Mouse (Mus musculus): Measurements from ENCODE around the gene Tctex1d2. TPM values are rescaled to one million over a fixed set of nuclear protein-coding genes. Genes with fewer than 3 reads are reported as not detected.
"Not testable (repeated sequence)": the region's sequence is repeated elsewhere in the genome, so short reads cannot be mapped to it uniquely, and the experiment has no call there.

The Tctex1d2 gene
- total RNA-seq, 2 experiments from 2014 or later: 4.7 to 5.6 TPM

DNA sequence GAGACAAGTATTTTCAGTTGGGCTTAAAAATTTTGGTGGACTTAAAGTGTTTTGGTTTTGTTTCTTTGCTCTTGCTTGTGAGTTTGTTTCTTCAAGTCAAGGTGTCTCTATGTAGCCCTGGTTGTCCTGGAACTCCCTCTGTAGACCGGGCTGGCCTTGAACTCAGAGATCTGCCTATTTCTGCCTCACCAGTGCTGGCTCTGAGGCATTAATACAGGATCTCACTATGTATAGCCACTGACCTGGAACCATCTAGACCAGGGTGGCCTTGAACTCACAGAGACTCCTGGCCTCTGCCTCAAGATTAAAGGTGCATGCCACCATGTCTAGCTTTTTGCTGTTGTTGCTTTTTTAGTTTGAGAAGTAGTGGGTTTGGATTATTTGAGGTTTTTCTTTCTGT is 12.4 kb downstream of the Tctex1d2 start:
- no peak for DNase-seq

DNA sequence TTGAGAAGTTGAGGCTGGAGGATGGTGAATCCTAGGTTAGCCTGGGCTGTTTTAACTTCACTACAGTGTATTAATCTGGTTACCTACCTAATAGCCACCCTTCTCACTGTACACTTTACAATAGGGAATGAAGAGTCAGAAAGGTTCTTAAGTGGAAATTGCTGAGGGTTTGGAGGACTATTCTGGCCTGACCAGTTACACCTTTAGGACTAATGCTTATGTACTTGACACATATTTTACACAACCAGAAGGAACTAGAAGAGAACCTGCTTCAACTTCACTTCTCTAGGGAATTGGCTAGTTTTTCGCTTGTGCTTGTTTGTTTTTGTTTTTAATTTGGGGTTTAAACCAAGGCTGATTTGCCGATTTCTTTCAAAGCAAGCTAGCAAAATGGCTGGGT is 13.6 kb downstream of the Tctex1d2 start:
- DNase-seq: no peak

DNA sequence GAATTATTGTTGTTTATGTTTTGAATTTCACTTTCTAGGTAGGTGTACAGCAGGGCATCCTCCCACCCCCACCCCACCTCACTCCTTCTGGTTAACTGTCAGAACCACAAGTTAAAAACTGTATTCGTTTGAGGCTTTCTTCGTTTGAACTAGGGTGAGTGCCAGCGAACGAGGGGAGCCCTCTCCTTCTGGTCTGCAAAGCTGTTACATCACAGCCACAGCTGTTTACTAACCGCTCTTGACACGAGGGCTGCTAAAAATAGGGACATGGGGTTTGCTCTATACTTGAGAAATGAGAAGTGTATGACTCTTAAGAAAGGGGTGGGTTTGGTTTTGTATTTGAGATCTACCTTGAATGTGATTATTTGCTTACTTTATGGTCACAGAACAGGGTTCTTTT is 14.6 kb downstream of the Tctex1d2 start:
- DNase-seq: no peak

DNA sequence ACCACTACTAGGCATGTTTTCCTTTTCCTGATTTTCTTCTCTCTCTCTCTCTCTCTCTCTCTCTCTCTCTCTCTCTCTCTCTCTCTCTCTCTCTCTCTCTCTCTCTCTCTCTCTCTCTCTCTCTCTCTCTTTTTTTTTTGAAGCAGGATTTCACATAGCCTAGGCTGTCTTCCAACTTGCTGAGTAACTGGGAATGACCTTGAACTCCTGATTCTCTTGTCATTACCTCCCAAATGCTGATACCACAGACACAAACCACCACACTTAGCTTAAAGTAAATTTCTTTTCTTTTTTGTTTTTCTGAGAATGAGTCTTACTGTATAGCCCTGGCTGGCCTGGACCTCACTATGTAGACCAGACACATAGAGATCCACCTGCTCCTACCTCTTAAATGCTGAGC is 15.2 kb downstream of the Tctex1d2 start:
- DNase-seq: no peak

DNA sequence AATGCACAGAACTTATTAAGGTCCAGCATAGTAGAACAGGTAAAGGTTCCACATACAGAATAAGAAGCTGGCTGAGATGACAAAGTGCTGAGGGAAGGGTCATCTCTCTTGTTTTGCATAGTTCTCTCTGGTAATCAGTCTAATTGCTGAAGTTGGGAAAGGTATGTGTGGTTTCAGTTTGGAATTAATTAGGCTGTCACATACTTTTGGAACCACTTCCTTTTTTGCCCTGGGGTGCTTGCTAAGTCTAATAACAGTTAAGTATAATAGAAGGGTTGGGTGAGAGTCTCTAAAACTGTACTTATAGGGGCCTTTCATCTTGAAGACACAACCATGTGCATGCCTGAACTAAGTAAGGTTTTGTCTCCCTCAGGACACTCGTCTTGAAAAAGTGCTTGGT is 17.2 kb downstream of the Tctex1d2 start:
- DNase-seq: no peak

DNA sequence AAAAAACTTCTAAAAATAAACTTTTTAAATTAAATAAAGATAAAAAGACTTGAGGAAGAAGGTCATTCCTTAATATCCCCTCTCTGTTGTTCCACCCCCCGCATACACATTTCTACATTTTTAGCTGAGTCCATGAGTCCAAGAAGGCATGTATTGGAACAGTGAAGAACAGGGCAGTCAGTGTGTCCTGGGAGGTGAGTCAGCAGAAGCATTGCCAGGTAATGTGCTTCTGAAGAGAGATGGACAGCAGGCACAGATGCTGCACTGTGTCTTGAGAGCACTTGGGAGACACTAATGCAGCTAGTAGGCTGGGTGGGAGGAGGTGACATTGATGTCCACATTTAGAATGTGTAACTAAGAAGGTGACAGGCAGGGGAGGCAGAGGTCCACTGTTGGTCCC is 17.8 kb downstream of the Tctex1d2 start:
- no peak for DNase-seq

DNA sequence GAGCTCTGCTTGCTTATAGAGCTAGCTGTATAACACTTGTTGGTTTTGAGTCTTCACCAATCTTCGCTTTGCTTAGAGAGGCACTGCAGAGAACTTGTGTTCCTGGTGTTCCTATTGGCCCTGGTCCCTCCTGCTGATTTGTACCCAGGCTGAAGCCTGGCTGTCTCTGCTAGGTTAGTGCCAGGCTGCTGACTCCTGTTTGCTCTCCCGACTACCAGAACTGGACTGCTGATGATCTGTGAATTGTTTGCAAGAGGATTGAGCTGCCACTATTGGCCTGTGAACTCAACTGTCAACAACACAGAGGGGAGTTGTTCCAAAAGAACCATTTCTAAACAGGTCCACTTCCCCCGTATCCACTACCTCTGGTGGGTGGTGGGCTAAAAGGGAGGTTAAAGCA is 21.9 kb downstream of the Tctex1d2 start:
- DNase-seq: no peak

DNA sequence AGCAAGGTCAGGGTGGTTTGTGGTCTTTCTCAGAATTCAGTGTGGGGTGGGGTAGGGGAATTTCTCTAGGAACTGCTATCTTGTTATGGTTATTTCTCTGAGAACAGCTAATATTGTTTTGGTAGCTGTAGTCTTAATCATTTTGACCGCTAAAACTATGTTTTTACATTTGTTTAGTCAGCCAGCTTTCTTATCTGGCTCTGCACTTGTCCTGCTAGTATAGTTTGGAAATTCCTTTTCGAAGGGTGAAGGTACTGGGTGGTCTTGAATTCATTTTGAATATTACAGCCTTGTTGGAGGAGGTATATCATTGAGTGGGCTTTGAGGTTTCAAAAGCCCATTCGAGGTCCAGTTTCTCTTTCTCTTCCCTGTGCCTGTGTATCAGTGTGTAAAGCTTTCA is 25.1 kb downstream of the Tctex1d2 start:
- not testable (repeated sequence) for DNase-seq

DNA sequence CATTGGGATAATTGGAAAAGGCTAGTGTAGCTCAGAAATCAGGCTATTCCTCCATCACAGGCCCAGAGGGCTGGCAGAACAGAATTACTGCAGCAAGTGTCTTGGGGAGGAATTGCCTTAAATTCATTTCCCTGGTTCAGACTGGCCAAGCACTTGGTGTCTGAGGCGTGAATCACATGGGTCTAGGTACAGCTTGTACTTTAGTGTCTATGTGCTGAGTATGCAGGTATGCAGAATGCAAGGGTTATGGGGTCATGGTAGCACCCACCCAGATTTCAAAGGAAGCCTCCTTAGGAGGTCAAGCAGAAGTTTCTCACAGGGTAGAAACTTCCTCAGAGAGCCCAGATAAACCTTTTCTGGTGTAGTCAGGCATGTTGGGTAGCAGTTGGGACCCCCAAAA is 26.1 kb downstream of the Tctex1d2 start:
- DNase-seq: no peak

DNA sequence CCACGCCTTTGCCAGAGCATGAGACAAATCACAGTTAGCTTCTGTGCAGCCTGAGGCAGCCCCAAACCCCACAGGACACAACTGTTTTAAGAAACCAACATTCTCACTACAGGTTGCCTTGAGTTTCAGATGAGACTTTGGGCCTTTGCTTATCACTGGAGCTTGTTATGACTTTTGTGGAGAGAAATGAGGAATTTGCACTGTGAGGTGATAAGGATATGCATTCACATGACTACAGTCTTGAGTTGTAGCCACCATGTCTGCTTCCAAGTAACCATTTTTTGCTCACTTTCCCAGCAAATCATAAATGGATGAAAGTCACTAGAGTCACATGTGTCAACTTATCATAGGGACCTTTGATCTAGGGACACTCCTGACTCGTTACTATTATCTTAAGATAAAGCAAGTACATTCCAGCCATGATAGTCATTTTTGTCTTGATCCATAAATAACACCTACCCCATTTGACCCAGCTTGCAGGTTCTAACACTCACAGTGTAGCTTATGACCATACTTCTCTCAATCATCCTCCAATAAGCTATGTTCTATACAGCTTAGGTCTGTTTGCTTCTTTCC is 27.1 kb downstream of the Tctex1d2 start:
- no peak for DNase-seq

DNA sequence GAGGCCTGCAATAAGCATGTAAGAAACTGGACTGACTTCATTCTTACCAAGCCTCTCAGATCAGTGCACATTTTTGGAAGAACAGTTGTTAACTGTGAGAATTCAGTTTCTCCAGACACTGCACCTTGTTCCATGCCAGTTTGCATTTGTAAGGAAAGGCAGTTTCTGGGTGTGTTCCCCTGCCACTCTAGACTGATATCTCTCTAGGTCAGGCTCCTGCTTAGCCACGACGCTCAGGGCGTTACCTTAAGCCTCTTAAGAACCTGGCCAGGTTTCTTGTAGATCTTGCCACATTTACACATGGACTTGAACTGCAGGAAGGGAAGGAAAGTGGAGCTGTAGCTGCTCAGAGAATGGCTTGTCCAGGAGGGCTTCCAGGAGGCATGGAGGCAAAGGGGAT is 30.2 kb downstream of the Tctex1d2 start:
- no peak for DNase-seq

DNA sequence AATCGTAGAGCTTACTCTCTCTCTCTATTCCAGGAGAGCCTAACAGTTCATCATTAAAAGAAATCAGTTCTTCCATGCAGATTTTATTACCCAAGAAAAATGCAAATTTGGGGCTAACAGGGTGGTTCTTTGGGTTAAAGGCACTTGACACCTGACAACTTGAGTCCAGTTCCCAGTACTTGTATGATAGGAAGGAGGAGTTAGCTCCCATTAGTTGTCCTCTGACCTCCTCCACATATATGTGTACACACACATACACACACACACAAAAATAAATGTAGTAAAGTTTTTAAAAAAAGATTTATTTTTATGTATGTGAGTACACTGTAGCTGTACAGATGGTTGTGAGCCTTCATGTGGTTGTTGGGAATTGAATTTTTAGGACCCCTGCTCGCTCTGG is 30.6 kb downstream of the Tctex1d2 start:
- DNase-seq: no peak

DNA sequence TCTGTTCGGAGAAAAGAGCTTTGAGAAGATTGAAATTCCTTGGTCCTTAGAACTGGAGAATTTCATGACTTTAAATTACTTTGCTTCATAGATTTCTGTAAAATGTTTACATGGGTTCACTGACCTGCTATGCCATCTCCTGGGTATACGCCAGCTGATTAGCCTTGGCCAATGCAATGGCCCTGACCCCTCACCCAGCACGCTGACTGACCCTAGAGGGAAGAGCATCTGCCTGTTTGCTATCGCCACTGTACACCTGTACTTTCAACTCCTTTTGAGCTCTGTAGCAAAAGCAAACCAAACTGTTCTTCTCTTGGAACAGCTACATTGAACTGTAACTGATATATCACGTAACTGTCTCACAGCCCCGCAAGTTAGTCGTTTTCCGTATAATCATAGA is 33.6 kb downstream of the Tctex1d2 start:
- no peak for DNase-seq

DNA sequence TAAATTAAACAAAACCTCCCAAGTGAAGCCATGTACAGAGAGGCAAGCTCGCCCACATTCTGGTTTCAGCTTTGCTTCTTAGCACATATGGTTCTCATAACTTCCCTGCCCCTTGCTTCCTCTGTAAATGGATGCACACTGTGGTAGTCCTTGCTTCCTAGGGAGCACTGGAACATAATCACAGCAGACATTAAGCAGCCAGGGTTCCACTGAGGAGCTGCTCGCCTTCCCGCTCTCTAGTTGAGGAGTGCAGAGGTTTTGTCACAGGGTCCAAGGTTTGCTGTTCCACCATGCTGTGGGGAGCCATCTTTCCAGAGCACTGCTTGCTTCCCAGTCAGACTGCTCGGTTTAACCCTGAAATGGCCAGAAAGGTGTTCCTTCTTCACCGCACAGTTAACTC is 35.1 kb downstream of the Tctex1d2 start:
- no peak for DNase-seq

DNA sequence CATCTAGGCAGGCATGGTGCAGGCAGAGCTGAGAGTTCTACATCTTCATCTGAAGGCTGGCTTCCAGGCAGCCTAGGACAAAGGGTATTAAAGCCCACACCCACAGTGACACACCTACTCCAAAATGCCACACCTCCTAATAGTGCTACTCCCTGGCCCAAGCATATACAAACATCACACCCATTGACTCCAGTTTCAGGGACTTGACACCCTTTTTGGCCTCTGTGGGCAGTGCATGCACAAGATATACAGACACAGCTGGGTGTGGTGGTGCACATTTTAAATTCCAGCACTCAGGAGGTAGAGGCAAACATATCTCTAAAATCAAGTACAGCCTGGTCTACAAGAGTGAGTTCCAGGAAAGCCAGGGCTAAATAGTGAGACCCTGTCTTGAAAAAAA is 36.6 kb downstream of the Tctex1d2 start:
- DNase-seq: no peak

DNA sequence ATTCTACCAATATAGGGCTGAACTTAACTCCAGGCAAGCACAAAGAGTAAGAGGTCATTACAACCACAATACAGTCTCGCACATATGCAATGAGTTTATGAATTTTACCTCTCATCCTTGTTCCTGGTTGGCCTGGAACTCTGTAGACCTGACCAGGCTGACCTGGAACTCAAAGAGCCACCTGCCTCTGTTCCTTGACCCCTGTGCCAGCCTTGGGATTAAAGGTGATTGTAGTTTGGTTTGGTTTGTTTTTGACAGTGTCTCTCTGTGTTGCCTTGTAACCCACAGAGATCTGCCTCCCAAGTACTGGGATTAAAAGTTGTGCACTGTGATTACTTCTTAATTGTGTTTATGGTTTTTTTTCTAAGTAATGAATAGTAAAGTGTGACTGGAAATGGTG is 37.3 kb downstream of the Tctex1d2 start:
- DNase-seq: no peak

DNA sequence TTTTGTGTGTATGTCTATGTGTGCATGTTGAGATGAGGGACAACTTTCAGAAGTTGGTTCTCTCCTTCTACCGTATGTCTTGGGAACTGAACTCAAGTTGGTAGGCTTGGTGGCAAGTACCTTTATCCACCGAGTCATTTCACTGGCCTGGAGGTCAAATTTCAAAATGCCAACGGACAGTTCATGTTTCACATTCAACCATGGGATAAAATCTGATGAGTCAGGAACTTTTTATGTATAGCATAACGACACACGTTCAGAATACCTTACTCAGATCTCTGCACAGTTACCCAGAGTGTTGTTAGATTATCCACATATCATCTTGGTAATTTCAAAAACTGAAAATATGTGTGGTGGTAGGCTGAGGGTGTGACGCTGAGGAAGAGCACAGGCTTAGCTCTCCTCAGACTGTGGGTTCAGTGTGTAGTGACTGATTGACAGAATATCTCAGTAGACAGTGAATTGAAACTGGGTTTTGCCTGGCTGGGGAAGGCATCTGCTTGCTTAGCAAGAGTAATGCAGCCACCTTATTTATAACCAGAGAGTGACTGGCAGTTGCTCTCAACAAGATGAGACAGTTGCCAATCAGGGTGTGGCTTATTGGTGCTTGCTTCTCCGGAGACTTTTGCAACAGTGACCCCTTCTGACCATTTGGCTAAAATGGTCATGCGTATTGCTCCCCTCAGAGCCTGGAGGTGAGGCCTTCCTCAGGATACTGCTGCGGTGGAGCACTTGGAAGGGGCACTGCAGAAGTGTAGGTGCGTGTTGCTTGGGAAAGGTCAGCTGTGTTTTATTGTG is 38.3 kb downstream of the Tctex1d2 start:
- peak; percentile 52 for DNase-seq

DNA sequence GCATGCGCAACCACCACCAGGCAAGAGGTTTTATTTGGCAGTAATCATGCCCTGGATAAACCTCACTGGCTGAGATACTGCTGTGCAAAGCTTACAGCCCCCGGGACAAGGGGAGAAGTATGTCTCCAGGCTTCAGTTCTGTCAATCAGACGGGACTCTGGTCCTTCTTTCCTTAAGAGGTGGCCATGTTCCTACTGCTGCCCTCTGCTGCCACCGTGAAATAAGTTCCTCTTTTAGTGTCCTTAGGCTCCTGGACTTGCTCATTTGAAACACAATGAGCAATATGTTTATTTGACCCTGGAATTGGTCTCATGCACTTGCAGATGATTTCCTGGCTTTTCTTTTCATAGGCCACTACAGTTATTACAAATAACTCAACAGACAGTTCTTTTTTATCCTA is 41.0 kb downstream of the Tctex1d2 start:
- DNase-seq: no peak

DNA sequence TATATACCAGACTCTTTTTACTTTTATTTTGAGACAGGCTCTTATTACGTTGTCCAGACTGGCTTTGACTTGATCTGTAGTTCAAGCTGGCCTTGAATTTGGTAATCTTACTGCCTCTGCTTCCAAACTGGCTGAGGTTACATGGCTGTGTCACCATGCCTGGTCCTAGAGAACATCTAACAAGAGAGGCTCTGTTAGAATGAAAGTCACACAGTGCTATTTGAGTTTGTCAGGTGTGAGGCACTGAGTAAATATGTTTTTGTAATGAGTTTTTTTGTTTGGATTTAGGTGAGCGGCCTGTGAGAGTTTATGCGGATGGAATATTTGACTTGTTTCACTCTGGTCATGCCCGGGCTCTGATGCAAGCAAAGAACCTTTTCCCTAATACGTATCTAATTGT is 42.2 kb downstream of the Tctex1d2 start:
- no peak for DNase-seq

DNA sequence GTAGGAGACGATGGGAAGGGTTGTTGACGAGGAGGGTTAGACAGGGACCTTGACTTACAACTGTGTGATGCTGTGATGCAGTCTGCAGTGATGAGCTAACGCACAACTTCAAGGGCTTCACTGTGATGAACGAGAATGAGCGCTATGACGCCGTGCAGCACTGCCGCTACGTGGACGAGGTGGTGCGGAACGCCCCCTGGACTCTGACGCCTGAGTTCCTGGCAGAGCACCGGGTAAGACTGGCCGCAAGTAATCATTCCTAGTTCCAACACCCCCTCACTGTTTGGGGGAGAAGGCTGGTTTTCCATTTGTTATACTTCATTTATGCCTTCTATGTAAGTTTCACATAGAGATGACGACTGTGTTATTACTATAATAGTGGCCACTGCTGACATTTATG is 43.4 kb downstream of the Tctex1d2 start:
- DNase-seq: no peak

DNA sequence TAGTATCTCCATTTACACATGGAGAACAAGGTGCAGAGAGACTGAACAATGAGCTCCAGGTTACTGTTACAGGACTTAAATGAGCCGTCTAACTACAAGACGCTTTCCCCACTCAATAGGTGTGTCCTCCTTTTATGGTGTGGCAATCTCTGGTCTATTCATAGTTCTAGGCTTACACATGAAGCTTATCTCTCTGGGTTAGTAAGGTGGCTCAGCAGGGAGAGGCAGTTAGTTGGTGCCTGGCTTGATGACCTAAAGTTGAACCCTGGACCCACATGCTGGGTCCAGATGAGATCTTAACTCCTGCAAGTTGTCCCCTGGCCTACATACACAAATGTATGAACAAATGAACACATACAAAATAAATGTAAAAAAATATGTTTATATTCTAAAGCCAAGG is 43.9 kb downstream of the Tctex1d2 start:
- DNase-seq: no peak

DNA sequence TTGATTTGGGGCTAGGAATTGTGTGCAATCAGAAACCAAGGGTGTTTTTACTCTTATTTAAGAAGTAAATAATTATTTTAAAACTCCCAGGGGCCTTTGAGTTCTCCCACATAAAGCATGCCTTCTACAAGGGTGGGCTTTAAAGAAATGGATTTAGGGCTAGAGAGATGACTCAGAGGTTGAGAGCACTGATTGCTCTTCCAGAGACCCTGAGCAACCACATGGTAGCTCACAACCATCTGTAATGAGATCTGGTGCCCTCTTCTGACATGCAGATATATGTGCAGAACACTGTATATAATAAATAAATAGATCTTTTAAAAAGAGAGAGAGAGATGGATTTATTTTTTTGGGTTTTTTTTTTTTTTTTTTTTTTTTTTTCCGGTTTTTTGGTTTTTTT is 45.4 kb downstream of the Tctex1d2 start:
- no peak for DNase-seq

DNA sequence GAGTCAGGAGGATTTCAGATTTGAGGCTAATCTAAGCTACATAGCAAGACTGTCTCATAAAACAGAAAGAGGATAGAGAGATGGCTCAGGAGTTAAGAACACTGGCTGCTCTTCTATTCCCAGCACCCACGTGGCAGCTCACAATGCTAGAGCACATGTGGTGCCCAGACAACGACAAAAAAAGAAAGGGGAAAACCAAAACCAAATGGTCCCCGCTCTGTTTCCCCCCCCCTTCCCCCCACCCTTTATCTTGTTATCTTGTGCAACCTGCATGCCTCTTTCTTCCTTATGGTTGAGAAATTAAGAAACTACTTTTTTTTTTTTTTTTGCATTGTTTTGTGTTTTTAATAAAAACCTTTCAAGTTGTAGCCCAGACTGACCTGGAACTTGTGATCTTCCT is 49.0 kb downstream of the Tctex1d2 start:
- no peak for DNase-seq

DNA sequence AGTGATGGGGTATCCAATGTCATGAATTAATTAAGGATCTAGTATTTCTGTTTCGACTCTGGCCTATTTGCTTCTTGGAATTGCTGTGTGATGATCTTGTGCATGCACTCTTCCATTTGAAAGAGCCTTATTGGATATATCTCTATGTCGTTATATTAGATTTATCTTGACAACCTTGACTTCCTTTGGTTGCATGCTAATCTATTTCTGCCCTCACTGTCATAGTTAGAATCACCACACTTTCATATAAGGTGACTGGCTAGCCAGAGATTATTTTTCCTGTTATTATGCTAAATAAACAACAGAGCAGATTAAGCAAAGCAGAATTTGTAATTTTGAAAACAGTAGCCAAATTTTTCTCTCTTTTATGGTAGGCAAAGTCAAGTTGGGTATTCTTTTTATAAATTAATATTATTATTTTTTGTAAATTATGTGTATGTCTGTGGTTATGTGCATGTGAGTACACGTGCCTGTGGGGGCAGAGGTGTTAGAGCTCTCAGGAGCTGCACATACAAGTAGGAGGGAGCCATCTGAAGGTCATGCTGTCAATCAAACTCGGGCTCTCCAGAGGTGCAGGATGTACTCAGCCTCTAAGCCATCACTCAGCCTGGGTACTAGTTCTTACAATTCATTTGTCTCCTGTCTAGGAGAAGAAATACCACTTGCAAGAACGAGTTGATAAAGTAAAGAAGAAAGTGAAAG is 50.1 kb downstream of the Tctex1d2 start:
- DNase-seq: no peak

Measured in gastrocnemius, postnatal 10 days (tissue).